Mouse (Mus musculus) cerebellum, postnatal 14 days (tissue): ENCODE results near the gene Tmem30c.

Source experiments
- DNase-seq, 2 experiments: peaks; one replicate each; pipeline ENCODE4 v3.0.0; 2021; ENCODE audit warnings: mixed read lengths in 2 of 2

Tmem30c gene

DNA sequence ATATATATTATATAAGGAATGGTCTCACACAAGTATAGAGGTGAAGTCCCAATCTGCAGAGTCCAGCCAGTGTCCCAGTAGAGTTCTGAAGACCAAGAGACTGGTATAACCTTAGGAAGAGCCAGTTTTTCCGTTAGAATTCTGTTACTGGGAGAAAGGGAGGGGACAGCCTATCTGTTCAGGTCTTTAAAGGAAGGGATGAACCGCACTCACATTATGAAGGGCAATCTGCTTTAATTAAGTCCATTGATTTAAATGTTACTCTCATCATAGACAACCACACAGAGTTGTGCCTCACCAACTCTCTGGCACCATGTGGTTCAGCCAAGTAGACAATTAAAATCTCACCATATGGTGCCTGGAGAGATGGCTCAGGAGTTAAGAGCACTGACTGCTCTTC is at the start of gene Tmem30c:
Gene Tmem30c, minus strand, starts transcription at position 101 of the 400 bp plus-strand sequence.
- no peak for DNase-seq

DNA sequence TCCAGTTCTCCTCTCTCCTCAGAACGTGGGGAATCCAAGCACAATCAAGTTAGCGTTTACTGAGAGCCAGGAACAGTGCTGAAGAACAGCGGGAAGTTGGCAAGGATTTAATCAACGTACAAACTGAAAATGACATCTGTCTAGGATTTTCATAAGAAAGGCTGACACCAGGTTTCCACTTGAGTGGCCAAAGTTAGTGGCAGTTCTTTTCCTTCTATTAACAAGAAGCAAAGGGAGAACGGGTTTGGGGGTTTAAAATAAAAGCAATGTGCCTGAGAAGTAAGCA is 47.9 kb upstream of the Tmem30c start:
- peak in 1 of 2 experiments; percentile 34 for DNase-seq

DNA sequence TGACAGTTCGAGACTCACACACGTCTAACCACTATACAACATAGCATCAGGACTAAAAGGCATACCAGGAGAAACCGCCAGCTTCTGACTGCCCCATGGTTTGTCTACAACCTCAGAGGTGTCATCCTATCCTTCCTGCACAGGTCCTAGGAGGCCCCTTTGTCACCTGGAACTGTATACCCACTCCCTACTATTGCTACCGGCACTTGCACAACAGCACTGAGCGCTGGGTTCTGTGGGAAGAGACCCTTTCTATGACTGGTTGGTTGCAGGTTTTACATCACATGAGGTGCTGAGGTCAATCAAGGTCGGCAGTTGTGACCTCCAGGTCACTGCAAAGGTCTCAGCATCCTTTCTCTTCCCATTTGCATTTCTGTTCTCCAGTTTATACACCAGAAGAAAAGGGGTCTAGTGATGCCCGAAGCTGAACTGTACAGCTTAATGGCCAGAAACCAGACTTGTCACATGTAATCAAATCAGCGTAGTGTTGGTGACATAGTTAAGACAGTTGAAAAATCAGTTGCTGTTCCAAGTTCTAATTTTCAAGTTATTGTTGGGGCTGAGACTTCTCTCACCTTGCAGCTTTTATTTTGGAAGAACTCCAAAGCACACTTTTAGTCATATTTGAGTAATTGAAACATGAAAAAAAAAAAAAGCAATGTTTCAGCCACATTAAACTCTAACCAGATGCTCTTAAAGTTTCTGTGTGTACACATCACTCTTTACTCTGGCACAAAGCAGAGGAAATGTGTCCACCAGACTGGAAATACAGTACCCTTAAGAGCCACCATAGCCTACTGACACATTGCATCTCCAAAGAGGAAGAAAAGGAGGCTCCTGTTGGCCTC is 47.3 kb upstream of the Tmem30c start:
- DNase-seq, result no peak

DNA sequence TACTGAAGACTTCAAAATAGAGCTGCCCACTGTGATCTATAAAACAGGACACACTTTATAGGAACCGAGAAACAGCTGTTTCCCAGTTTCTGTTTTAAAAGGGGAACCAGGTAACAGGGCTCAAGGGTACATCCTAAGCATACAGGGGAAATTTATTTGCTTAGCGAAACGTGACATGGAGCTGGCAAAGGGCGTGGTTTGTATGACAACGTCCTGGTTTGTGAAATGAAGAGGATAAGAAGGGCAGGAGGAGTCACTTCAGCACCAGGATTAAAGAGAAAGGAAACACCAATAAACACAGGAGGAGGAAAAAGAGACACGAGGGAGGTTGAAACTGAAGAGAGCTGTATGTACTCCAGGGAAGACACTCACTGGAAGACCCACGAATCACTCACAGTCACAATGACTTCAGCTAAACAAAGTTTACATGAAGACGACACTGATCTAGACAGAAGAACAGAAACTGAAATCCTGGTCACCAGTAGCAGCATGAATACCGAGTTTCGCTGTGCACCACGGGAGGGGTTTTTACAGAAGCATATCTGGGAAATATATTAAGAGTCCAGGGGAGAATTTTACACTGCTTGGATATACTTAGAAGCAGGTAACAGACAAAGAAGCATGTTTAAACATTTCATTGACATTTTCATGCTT is 44.2 kb upstream of the Tmem30c start:
- no peak for DNase-seq

DNA sequence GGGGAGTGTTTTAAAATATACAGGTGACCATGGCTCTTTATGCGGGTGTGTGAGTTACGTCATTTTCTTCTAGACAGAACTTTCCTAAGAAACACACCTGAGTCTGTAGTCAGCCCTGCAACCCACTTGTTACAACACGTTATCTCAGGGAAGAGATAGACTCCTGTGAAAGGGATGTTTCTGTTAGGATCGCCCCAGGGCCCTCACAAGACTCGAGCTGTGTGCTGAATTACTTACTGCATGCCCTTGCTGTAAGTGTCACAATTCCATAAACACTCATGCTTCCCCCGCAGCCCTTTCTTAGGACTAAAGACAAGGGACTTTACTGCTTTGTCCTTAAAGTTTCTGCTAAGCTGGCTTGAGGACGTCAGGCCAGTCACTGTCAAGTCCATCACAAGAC is 39.6 kb upstream of the Tmem30c start:
- DNase-seq, result no peak

DNA sequence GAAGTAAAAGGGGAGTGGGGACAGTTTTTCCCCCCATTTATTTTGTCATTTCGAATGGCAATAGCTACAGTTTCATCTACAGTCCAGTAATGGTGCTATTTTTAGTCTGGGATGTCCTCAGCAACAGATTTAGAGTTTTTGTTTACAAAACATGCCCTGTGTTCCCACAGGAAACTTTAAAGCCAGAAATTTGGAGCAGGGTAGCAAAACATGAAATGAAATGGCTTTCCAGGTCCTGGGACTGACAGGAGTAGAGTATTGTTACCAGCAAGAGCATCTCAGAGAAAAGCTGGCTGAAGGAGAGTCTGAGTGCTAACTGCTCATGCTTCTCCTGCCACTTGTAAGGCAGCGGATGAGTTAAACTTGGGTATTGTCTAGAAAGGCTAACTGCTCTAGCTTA is 37.4 kb upstream of the Tmem30c start:
- no peak for DNase-seq

DNA sequence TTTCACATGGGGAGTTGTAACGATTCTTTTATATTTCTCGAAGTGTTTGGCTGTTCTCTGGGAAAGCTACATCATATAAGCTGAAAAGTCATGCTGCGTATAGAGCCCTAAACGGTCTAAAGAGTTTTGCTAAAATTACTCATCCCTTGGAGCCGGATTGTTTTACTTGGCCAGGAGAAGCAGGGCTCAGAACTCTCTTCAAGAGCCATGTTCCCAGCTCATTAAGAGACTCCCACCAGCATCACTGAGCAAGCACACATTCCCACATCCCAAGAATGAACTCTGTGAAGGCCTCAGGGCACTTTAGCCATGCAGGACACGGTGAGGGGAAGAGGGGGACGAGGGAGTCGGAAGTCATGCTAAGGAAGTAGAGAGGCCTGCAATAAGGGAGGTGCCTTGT is 36.4 kb upstream of the Tmem30c start:
- no peak for DNase-seq

DNA sequence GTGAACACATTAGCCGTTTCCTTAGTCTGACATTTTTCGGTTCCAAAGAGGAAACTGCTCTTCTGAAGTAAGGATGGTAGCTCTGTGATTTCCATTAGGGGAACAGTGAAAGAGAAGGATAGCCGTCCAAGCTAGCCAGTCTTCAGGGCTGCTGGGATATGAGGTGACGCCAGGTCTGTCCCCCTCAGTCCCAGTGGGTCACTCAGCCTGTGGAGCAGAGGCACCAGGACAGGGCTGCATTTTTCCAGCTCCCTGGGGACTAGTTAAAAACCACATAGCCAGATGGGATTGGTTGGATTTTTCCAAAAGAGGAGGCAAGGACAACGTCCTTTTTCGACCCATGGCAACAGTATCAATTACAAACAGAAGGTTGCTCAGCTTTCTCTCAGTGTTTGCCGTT is 34.3 kb upstream of the Tmem30c start:
- DNase-seq, result no peak

DNA sequence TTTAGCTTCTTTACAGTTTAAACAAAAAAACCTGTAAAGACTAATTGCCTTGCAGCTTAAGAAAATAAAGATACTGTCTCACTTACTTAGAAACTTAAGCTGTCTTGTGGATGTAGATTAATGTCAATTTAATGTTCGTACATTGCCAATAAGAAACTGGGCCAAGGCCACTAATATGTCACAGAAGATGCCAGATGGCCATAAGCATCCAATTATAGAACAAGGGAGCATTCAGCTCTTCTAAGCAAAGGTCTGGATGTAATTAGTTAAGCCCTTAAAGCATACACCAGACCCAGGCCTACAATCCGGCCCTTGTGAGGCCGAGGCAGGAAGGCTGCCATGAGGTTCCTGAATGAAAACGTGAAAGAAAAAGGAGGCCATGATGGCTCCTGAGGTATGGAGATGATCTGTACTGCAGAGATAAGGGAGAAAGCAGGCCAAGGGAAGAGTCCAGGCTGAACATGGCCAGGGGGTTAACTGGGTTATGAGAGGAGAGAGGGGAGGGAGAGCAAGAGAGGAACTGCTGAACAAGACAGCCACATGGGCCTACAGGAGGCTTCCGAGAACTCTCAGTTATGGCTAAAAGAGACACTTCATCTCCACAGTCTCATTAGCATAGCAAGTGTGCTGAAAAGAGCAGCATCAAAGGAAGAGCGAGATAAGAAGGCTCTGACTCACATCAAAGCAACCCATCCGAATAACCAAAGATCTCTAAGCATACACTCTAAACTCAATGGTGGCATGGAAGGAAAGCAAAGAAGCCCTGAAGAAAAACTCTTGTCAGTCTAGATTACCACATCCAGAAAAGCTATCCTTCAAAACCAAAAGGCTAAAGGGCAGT is 26.8 kb upstream of the Tmem30c start:
- DNase-seq, result no peak

DNA sequence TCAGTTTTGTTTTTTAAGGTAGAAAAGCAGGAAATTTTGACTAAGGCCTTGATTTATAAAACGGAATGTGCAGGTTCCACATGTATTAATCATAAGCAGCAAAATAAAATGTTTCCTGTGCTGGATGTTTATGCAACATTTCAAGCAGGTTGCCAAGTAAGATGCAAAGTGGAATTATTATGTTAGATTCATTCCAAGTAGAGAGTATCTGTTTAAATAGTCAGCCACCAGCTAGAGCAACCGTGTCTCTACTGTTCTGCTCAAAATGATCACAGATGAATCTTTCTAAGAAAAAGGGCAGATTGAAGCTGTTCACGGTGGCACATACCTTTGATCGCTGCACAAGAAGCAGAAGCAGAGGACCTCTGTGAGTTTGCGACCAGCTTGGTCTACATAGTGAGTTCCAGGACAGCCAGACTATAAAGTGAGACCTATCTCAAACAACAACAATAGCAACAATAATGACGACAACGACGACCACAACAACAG is 26.0 kb upstream of the Tmem30c start:
- no peak for DNase-seq

DNA sequence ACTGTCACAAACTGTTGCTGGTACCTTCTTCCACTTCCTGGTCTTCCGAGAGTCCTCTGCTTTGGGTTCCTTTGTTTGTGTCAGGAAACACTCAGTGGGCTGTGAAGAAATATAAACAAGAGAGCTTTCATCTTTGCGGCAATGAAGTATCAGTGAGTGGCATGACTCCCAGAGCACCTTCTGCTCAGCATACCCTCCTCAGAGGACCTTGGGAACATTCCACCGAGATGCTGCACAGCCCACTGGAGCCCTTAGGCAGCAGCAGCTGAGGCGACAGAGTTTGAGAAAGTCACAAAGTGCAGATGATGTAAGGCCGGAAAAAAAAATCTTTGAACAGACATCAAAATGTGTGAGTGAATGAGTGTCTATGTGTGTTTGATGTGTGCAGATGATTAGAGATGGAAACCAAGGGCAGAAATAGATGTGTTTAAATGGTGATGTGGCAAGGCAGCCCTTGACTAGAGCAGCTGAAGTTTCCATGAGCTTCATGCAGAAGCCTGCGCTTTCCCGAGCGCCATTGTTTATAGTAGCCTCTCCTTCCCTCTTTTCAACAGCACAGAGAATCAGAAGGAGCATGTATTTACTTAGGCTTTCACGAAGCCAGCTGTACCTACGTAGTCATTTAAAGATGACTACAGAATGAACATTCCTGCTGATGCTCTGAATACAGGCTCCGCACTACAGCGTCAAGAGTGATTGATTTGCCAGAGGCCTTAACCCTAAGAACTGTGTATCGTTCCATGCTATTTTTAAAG is 25.4 kb upstream of the Tmem30c start:
- DNase-seq, result no peak

DNA sequence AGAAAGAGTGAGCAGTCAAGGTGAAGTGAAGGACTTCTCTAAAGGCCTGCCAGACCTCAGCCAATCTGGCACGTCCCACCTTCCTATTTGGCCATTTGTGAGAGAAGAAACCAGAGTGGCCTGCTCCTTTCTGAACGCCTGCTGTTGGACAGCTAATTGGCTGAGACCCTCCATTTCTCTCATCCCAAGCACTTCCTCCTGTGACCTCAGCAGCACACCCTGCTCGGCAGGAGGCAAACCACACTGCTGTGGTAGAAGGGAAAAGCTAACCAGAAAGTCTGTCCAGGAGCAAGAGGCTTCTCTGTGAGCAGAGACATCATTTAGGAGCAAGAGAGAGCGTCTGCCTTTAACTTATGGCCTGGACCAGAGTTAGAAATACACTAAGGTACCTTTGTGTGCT is 24.5 kb upstream of the Tmem30c start:
- DNase-seq, result no peak

DNA sequence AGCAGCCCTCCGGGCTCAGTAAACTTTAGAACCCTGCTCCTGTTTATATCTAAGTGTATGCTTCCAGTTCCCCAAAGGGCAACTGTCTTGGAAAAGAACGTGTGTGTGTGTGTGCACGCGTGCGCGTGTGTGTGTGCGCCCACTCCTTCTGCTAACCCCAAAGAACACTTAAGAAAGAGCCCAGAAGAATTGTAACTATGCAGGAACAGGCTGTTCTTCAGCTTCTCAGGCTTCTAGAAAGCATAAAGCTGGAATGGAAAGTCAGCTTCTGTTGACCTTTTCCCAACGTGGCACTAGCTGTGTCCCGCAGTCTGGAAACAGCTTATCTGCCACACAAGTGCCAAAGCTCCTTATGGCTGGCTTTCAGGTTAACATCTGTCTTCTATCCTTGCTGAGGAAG is 22.4 kb upstream of the Tmem30c start:
- DNase-seq, result no peak

DNA sequence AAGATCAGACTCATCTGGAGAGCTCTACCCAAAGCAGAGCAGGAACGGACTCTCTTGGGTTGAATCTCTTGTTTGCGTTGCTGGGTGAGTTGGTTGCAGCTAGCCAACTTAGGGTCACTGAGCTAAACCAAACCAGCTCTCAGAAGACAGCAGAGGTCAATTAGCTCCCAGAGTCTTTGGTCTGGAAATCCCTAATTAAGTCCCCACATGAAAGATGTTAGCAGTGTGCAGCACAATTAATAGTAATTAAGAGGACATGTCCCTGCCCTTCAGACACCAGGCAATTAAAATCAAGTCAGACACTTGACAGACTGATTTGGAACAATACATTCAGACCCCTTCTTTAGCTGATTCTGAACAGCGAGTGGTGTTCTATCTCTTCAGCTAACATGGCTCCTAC is 21.6 kb upstream of the Tmem30c start:
- DNase-seq, result no peak

DNA sequence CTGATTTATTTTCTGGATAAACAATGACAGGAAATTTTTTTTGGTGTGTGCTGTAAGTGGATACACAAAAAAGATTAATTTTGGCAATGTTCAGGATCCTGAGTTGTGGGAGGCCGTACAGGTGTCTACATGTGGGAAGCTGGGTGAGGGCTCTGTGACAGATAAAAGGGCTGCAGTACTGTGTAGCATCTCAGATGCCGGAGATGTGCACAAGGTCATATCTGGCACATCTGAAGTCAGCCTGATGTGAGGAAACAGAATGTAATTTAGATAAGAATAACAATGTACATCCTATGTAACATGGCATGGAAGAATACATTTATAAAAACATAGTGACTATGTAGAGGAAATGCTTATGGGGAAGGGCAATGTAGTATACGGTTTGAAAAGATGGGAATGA is 20.8 kb upstream of the Tmem30c start:
- DNase-seq, result no peak

DNA sequence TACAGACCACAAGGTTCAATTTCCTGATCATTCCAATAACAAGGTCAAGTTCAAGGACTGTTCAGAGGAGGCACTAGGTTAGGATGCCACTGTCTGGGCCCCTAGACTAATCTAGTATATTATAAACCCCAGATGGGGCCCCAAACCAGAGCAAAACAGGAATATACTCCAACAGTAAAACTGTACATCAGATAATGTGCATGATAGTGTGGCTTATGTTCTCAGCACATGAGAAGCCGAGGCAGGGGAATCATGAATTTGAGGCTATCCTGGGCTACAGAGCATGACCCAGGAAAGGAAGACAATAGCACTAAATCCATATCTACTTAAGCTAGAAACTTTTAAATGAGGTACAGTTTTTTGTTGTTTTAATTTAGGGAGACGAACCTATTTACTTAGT is 19.5 kb upstream of the Tmem30c start:
- no peak for DNase-seq

DNA sequence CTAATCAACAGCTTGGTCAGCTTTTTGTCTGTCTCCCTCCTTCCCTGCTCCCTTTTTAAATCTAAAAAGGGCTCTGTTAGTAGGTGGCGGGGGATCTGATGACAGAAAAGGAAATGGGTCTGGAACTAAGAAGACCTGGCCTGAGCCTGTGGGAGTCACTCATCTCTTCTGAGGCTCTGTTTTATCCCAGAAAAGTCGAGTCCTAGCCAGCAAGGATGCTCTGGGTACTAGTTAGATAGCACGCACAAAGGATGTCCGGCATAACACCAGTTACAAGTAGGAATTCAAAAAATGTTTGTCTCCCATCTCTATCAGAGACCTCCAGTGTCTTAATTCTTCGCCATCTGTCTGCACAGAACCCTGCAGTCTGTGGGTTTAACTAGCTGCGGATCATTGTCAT is 12.8 kb upstream of the Tmem30c start:
- DNase-seq, result no peak

DNA sequence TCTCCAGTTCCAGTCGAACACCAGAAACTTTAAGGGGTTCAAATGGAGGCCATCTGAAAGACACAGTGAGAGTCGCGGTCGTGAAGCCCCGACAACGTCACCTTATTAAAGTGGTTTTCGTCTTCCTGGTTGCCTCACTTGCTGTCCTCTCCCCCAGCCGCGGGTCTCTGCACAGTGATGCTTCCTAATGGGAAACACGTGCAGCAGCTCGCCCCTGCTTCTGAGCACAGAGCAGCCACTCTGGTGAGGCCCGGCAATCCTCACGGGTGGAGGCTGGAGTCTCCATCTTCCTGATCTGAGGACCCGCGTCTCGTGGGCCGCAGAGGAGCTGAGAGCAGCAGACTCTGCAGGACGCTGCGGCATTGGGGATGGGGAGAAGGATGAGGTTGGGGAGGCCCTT is 11.1 kb upstream of the Tmem30c start:
- no peak for DNase-seq

DNA sequence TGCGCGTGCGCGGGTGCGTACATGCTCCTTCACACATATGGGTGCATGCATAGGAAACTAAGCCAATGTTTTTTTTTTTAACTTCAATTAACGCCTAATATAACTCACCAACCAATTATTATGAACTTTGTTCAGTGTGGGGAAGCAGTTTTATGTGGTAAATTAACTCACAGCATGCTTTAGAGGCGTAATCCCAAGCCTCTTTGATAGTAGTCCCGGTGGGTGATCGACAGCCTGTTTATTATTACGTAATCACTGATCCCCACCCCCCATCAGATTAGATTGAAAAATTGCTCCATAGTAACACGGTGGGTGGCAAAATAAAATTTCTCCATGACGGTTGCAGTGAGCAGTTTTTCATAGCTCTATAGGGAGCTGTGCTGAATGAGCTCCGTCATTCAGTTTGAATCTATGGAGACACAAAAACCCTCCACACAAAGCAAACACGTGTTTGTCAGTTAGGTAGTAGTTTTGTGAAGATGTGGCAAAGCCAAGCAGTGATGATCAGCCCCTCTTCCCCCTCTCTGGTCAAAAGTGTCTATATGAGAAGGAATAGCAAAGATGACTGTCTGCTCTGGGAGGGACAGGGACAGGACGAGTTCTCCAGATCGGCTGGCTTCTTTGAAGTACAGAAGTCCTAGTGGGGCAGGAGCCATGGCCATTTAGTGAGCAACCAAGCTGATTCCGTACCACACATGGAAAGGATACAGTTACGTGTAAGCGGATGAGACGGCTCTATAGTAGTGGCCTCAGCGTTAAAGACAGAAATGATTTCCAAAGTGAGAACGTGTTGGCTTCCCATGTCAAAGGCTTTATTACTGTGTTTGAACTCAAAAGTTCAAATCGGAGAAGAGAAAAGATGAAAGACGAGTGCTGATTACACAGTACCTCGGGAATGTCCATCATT is 10.4 kb upstream of the Tmem30c start:
- no peak for DNase-seq

DNA sequence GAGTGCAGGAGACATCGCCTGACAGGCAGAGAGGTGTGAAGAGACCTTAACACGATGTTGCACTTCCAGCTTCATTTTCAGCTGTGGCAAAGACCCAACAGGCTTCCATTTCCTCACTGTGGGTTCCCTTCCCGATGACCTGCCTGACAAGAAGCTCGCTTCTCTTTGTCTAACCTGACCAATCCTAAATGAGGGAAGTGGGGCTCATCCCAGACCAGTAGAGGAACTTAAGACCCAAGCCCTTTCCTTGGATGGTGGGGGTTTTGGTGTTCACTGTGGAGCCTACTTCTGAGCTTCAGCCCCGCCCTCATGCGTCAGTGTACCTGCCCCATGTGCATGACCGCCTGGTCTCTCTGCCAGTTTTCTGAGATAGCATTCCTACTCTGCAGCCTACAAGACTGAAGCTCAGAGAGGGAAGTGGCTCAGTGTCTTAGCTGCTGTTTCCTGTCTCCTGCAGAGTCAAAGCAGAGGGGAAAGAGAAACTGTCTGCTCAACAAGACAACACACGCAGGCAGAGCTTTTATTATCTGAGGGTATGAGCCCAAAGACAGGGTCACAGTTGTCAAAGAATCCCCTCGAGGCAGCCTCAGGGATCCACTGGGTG is 8.9 kb upstream of the Tmem30c start:
- DNase-seq, result no peak

DNA sequence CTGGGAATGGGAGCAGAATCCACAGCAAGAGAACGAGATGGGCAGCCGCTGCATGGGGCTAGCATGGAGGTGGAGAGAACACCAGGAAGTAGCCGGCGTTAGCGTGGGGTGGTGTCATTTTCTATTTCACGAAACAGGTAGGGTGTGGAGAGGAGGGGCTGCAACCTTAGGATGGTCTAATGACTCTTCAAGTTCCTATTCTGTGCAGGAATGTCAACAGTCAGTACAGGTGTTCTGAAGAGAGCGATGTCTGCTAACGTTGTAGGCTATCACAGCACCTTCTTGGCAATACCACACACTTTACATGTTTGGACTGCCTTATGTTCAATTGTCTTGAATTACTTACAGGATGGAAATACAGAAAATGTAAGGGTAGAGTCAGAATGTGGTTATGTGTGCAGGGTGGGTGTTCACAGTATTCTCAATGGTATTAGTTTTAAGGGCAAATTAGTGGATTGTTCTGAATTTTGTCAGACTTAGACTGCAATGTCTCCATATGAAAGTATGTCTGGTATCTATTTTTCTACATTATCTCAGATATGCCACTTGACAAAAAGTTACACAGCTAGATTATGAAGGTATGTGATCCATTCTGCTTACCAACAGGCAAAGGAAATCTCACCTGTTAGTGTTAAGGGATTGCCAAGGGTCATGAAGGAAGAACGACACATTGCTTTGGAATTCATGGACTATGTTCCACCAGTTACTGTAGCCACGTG is 2.7 kb upstream of the Tmem30c start:
- DNase-seq, result no peak
